Mouse (Mus musculus): ENCODE data around the gene Lyz1. TPM values are rescaled to one million over a fixed set of nuclear protein-coding genes. Genes with fewer than 3 reads are reported as not detected.

Lyz1 gene
- polyA plus RNA-seq, 3 experiments from 2014 or later: 0.49 to 1.0 TPM; not detected in 1

Other genes starting within 250 kb of the Lyz1 start
- not detected for gene Lrrc10, start 247.5 kb downstream of the Lyz1 start, polyA plus RNA-seq (2017; shearing (Covaris generic))
- gene Cct2, start 229.1 kb downstream of the Lyz1 start, polyA plus RNA-seq (2017; shearing (Covaris generic)): 100 to 1,000 TPM; 184 to 248 (median 228) TPM
- 10 to 100 TPM in 1 of 3 experiments, 1 to 10 TPM in 2; 7.4 to 11.6 (median 9.1) TPM for gene Frs2, start 144.3 kb downstream of the Lyz1 start, polyA plus RNA-seq (2017; shearing (Covaris generic))
- 10 to 100 TPM; 22.8 to 31.7 (median 25.0) TPM for gene Yeats4, start 68.4 kb downstream of the Lyz1 start, polyA plus RNA-seq (2017; shearing (Covaris generic))
- not detected for gene 9530003J23Rik, start 54.2 kb downstream of the Lyz1 start, polyA plus RNA-seq (2017; shearing (Covaris generic))
- 10 to 100 TPM in 1 of 3 experiments, 1 to 10 TPM in 2; 1.0 to 40.1 (median 5.3) TPM for gene Lyz2, start 10.5 kb downstream of the Lyz1 start, polyA plus RNA-seq (2017; shearing (Covaris generic))
- gene Cpsf6, start 87.1 kb upstream of the Lyz1 start, polyA plus RNA-seq (2017; shearing (Covaris generic)): 100 to 1,000 TPM; 103 to 132 (median 120) TPM